Mouse (Mus musculus): ENCODE measurements around the gene Lekr1.

GRCm38 (mm10) chr3:65670216-65670615, 4.2 kb downstream of the Lekr1 start:
- TF ChIP-seq POLR2A (IDR thresholded peaks at IDR 0.05; ENCODE audit: low read depth, low read length) = no peak
- no peak for TF ChIP-seq CTCF (IDR thresholded peaks at IDR 0.05; ENCODE audit: extremely low read depth, insufficient read length, insufficient replicate concordance, low read depth, low read length)

Data from small intestine, adult 2 months (tissue).